Mouse (Mus musculus): Measurements from ENCODE around the gene Gm17490.
"Not testable (repeated sequence)": the region's sequence is repeated elsewhere in the genome, so short reads cannot be mapped to it uniquely, and the experiment has no call there.

Gm17490 gene

GRCm38 (mm10) chr2:11642451-11642941, 16.4 kb upstream of the Gm17490 start, which contains the start of gene Il2ra:
Il2ra (plus strand) TSS chr2:11642807.
- CTCF ChIA-PET, result no interaction called here

GRCm38 (mm10) chr2:11637115-11637514, 11.1 kb upstream of the Gm17490 start:
- CTCF ChIA-PET, result interaction anchor here in 1 of 4 experiments (0.7 to 1.6 kb wide), 2 partner anchors 26 to 27 kb away, joined by 4 to 5 read pairs; no protein-coding TSS in a partner anchor
- POLR2A ChIA-PET, result interaction anchor here in 1 of 4 experiments (0.6 kb wide), 1 partner anchor 57 kb away, joined by 3 read pairs; no protein-coding TSS in a partner anchor

More at GRCm38 (mm10) chr2:11642451-11642941, 16.4 kb upstream of the Gm17490 start, which contains the start of gene Il2ra:
- POLR2A ChIA-PET, result no interaction called here

GRCm38 (mm10) chr2:11636138-11636480, 10.0 kb upstream of the Gm17490 start:
- ChIA-PET CTCF (interaction anchor here in 2 of 4 experiments (0.6 to 1.6 kb wide), 3 partner anchors 28 to 34 kb away, joined by 3 to 5 read pairs (median 3); no protein-coding TSS in a partner anchor), POLR2A (interaction anchor here in 1 of 4 experiments (0.6 kb wide), 1 partner anchor 63 kb away, joined by 3 read pairs; no protein-coding TSS in a partner anchor)

GRCm38 (mm10) chr2:11635471-11636137, 9.5 kb upstream of the Gm17490 start:
- POLR2A ChIA-PET, result no interaction called here
- CTCF ChIA-PET, result interaction anchor here in 2 of 4 experiments (0.6 to 1.2 kb wide), 3 partner anchors 28 to 33 kb away, joined by 3 read pairs; no protein-coding TSS in a partner anchor

GRCm38 (mm10) chr2:11635035-11635434, 9.0 kb upstream of the Gm17490 start:
- CTCF ChIA-PET, result interaction anchor here in 1 of 4 experiments (1.2 kb wide), 1 partner anchor 29 kb away, joined by 3 read pairs; no protein-coding TSS in a partner anchor
- POLR2A ChIA-PET, result no interaction called here

GRCm38 (mm10) chr2:11623726-11624125, 2.3 kb downstream of the Gm17490 start:
- CTCF ChIA-PET, result interaction anchor here in 2 of 4 experiments (0.7 to 1.3 kb wide), 2 partner anchors 40 to 123 kb away, joined by 4 read pairs; no protein-coding TSS in a partner anchor
- POLR2A ChIA-PET, result no interaction called here

- POLR2A ChIA-PET, result no interaction called here
- CTCF ChIA-PET, result interaction anchor here in 1 of 4 experiments (1.3 kb wide), 1 partner anchor 41 kb away, joined by 4 read pairs; no protein-coding TSS in a partner anchor
Observed at GRCm38 (mm10) chr2:11623173-11623572, 2.9 kb downstream of the Gm17490 start.

GRCm38 (mm10) chr2:11619598-11619997, 6.5 kb downstream of the Gm17490 start:
- POLR2A ChIA-PET, result interaction anchor here in 1 of 4 experiments (1.5 kb wide), 1 partner anchor 17 kb away, joined by 6 read pairs; no protein-coding TSS in a partner anchor
- CTCF ChIA-PET, result interaction anchor here in 3 of 4 experiments (0.6 to 1.9 kb wide), 3 partner anchors 17 to 64 kb away, joined by 3 to 5 read pairs (median 3); no protein-coding TSS in a partner anchor

GRCm38 (mm10) chr2:11616846-11617245, 9.2 kb downstream of the Gm17490 start:
- CTCF ChIA-PET, result no interaction called here

GRCm38 (mm10) chr2:11612939-11613338, 13.1 kb downstream of the Gm17490 start:
- POLR2A ChIA-PET, result interaction anchor here in 1 of 4 experiments (2.0 kb wide), 1 partner anchor 10 kb away, joined by 10 read pairs; the partner anchor contains the start of gene Rbm17
- CTCF ChIA-PET, result interaction anchor here in 2 of 4 experiments (0.6 to 1.5 kb wide), 3 partner anchors 8 to 282 kb away, joined by 3 read pairs; no protein-coding TSS in a partner anchor

More at GRCm38 (mm10) chr2:11616846-11617245, 9.2 kb downstream of the Gm17490 start:
- POLR2A ChIA-PET, result no interaction called here

GRCm38 (mm10) chr2:11606718-11607117, 19.3 kb downstream of the Gm17490 start:
- POLR2A ChIA-PET, result not testable (repeated sequence)
- CTCF ChIA-PET, result interaction anchor here in 1 of 4 experiments (0.7 kb wide), 1 partner anchor 92 kb away, joined by 3 read pairs; no protein-coding TSS in a partner anchor

- ChIA-PET CTCF (interaction anchor here in 1 of 4 experiments (0.6 to 3.7 kb wide), 4 partner anchors 9 to 65 kb away, joined by 3 to 28 read pairs (median 4); no protein-coding TSS in a partner anchor), POLR2A (interaction anchor here in 2 of 4 experiments (0.6 to 0.7 kb wide), 2 partner anchors 59 to 108 kb away, joined by 3 read pairs; no protein-coding TSS in a partner anchor)
Observed at GRCm38 (mm10) chr2:11604911-11605310, 21.2 kb downstream of the Gm17490 start.

- ChIA-PET CTCF (interaction anchor here in 3 of 4 experiments (0.6 to 3.7 kb wide), 6 partner anchors 17 to 377 kb away, joined by 3 to 28 read pairs (median 6); no protein-coding TSS in a partner anchor), POLR2A (interaction anchor here in 3 of 4 experiments (0.6 to 1.9 kb wide), 5 partner anchors 9 to 289 kb away, joined by 3 to 10 read pairs (median 7); partner anchors contain the start of genes Ankrd16 (in 1 of the 3) and Fbh1 (in 1 of the 3))
Observed at GRCm38 (mm10) chr2:11604053-11604452, 22.0 kb downstream of the Gm17490 start, which contains the start of gene Rbm17. Rbm17 (minus strand) TSS chr2:11604153.

GRCm38 (mm10) chr2:11602506-11603489, 23.3 kb downstream of the Gm17490 start:
- POLR2A ChIA-PET, result interaction anchor here in 3 of 4 experiments (0.6 to 2.7 kb wide), 42 partner anchors 8 to 855 kb away, joined by 3 to 13 read pairs (median 4); partner anchors contain the start of genes Ankrd16 (in 2 of the 3), Fbh1 (in 2 of the 3) and Pfkfb3 (in 1 of the 3)
- CTCF ChIA-PET, result interaction anchor here (0.5 to 3.7 kb wide), 35 partner anchors 11 to 1948 kb away, joined by 3 to 28 read pairs (median 3); no protein-coding TSS in a partner anchor

GRCm38 (mm10) chr2:11601795-11602194, 24.3 kb downstream of the Gm17490 start:
- ChIA-PET POLR2A (interaction anchor here in 3 of 4 experiments (0.6 to 2.7 kb wide), 14 partner anchors 9 to 100 kb away, joined by 3 to 13 read pairs (median 5); partner anchors contain the start of gene Pfkfb3 (in 1 of the 3)), CTCF (interaction anchor here in 2 of 4 experiments (1.6 to 3.7 kb wide), 3 partner anchors 31 to 70 kb away, joined by 3 to 28 read pairs (median 6); no protein-coding TSS in a partner anchor)

- POLR2A ChIA-PET, result interaction anchor here in 3 of 4 experiments (0.5 to 1.7 kb wide), 3 partner anchors 27 to 112 kb away, joined by 3 to 4 read pairs (median 4); no protein-coding TSS in a partner anchor
- CTCF ChIA-PET, result no interaction called here
Observed at GRCm38 (mm10) chr2:11597906-11598305, 28.2 kb downstream of the Gm17490 start.

GRCm38 (mm10) chr2:11596690-11597089, 29.4 kb downstream of the Gm17490 start:
- ChIA-PET CTCF (no interaction called here), POLR2A (interaction anchor here in 1 of 4 experiments (1.0 to 1.7 kb wide), 2 partner anchors 26 to 51 kb away, joined by 3 to 4 read pairs; no protein-coding TSS in a partner anchor)

All from embryonic stem cell, embryonic (primary cell).